Mouse (Mus musculus) G1E (cell line): ENCODE measurements around the gene Prnp. TPM values are rescaled to one million over a fixed set of nuclear protein-coding genes. Genes with fewer than 3 reads are reported as not detected.

Experiments used
- ATAC-seq: 2 replicates; pipeline ENCODE4 v1.8.0; 2016; ENCODE audit warnings: mild to moderate bottlenecking; ENCODE audit not compliant: insufficient number of reproducible peaks, poor library complexity, low FRiP score, severe bottlenecking; ENCODE audit errors: extremely low read depth
- DNase-seq: peaks from one replicate; pipeline ENCODE4 v3.0.0; 2012; ENCODE audit warnings: low spot score
- H3K27me3 ChIP-seq: 2 replicates; pipeline ENCODE4 v1.6.1; 2012; ENCODE audit warnings: mild to moderate bottlenecking, low read length, inconsistent platforms; ENCODE audit not compliant: insufficient read depth
- H3K36me3 ChIP-seq: replicated peaks from 2 replicates; pipeline ENCODE3; 2012; ENCODE audit warnings: mild to moderate bottlenecking, inconsistent platforms
- H3K4me1 ChIP-seq: 2 replicates; pipeline ENCODE4 v1.6.1; 2012; ENCODE audit warnings: low read depth, low read length, inconsistent platforms, mixed read lengths; ENCODE audit not compliant: insufficient read depth
- H3K4me3 ChIP-seq: 2 replicates; pipeline ENCODE4 v1.5.1; 2012; ENCODE audit warnings: low read depth, mild to moderate bottlenecking, inconsistent platforms, low read length, moderate library complexity, mixed read lengths
- H3K9me3 ChIP-seq: replicated peaks from 2 replicates; pipeline ENCODE4 v1.6.1; 2012; ENCODE audit warnings: inconsistent platforms
- CTCF ChIP-seq: IDR thresholded peaks from 2 replicates; pipeline ENCODE4 v1.5.1; 2012; ENCODE audit warnings: low read depth, low read length, inconsistent platforms, mixed read lengths
- GATA1 ChIP-seq: IDR thresholded peaks from 2 replicates; pipeline ENCODE4 v1.6.1; 2012; ENCODE audit warnings: borderline replicate concordance, low read length, inconsistent platforms, mixed read lengths
- GATA2 ChIP-seq: IDR thresholded peaks from 2 replicates; pipeline ENCODE4 v1.6.1; 2012; ENCODE audit warnings: low read depth, low read length, inconsistent platforms, borderline replicate concordance
- POLR2AphosphoS5 ChIP-seq: IDR thresholded peaks from 2 replicates; pipeline ENCODE4 v1.6.1; 2012; ENCODE audit warnings: low read depth, low read length, inconsistent platforms; ENCODE audit not compliant: insufficient replicate concordance
- TAL1 ChIP-seq: conservative IDR thresholded peaks from 2 replicates; pipeline ENCODE4 v1.6.1; 2012; ENCODE audit warnings: low read depth, low read length, inconsistent platforms, mixed read lengths
- polyA plus RNA-seq: library from polyadenylated mRNA; stranded (reverse); fragments of >175 nt; gene quantifications from 2 replicates; pipeline ENCODE4 v1.2.3, GENCODE M21; 2012
- total RNA-seq, 2 experiments: library from RNA; stranded (forward) in 1 of 2; stranded (reverse) in 1 of 2; fragments of 200-1000 nt in 1 of 2; fragments of >200 nt in 1 of 2; fragmentation: Nextera tagmentation in 1 of 2; gene quantifications; 2 replicates each; pipeline ENCODE4 v1.2.3; 2014 to 2017

The Prnp gene
- total and polyA plus RNA-seq, 3 experiments = 153 to 977 (median 399) TPM

DNA sequence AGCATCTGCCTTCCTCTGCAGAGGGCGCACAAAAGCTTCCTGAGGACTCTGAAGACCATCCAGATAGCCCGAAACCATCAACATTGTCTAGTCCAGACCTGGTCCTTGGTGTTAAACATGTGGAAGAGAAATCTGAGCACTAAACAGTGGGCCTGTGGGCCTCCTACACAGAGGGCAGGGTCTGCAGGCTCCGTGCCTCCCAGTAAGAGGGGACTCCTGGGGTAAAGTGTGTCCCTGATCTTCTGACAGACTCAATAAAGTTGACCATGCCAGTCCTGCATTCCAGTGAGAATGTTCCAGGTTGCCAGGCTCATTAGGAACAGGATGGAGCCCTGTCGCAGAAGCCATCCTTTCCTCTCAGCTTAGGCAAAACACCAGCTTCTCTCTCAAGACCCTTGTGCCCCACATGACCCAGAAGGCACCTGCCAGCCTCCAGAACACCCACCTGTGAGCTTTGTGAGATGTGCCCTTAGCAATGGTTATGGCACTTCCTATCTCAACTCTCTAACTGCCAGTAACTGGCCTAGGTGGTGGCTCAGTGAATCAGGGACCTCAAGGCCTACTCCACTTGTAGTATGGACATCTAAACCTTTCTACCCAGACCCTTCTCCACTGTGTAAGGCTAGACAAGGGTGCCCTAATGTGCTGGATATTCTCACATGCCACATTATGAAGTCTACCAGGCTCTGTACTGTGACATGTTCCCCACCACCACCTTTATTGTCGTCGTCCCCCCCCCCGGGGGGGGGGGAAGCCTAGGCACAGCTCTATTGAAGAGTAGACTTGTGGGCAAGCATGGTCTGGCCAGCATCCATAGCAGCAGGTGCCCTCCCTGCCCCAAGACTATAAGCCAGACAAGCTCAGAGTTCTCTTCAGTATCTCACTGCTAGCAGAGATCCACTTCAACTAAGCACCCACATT is 46.9 kb downstream of the Prnp start:
- H3K9me3 ChIP-seq = no peaks in the 10 kb centered on the region
- ATAC-seq (no peak), DNase-seq (no peak)
- TF ChIP-seq TAL1 (no peak), CTCF (no peak), GATA2 (no peak), POLR2AphosphoS5 (no peak), GATA1 (no peak)
- peaks cover 23% of the 10 kb centered on the region for H3K27me3 ChIP-seq
- H3K36me3 ChIP-seq = no peaks in the 10 kb centered on the region
- no peak overlapping the region for H3K4me3 ChIP-seq
- peaks cover 6% of the 10 kb centered on the region; the same call in 1 of the 2 replicates for H3K4me1 ChIP-seq

DNA sequence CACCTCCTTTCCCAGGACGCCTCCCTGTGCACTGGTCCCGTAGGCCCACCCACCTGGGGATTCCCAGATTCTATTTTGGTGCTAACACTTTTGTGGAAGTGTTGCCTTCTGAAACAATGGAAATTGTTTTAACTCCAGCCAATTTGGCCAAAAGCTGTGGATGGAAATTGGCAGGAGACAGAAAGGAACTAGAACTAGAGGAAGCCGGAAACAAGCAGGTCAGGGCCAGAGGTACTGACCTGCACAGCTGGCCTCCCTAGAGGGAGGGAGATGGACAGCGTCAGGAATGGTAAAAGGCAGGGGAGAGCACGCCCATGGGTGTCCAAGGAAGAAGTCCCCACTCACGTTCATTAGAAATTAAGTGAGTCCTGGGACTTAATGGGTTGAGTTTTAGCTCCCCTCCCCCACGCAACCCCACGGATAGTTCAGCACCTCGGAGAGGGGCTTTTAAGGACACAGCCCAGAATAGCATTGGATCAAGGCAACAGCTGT is 48.0 kb downstream of the Prnp start:
- no peaks in the 10 kb centered on the region for H3K36me3 ChIP-seq
- H3K9me3 ChIP-seq = 0 out of 2 replicates have a peak, but pooled peaks cover 2% of the 10 kb centered on the region
- H3K27me3 ChIP-seq = peaks cover 20% of the 10 kb centered on the region
- peaks cover 6% of the 10 kb centered on the region; the same call in 1 of the 2 replicates for H3K4me1 ChIP-seq
- no peak for TF ChIP-seq CTCF
- TF ChIP-seq GATA1 = no peak
- no peak for TF ChIP-seq POLR2AphosphoS5
- DNase-seq (no peak), ATAC-seq (no peak)
- no peak overlapping the region for H3K4me3 ChIP-seq

DNA sequence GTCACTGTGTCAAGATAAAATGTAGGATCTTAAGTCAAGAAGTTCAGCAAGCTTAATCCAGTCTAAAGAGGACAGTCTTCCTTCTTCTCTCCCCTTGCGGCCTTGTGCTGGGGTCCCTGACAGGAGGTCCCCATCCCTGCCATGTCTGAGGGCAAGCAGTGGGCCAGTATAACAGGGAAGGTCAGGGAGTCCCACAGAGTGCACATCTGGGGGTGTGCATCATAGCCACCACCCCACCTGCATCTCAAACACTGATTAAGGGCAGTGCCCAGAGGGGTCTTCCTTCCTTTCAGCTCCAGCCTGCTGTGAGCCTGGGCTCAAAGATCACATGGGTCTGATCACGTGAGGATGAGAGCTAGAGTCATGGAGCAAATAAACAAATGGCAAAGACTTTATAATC is 51.9 kb downstream of the Prnp start:
- TF ChIP-seq TAL1 = no peak
- no peak for TF ChIP-seq POLR2AphosphoS5
- TF ChIP-seq CTCF = no peak
- TF ChIP-seq GATA2 = no peak
- no peak for TF ChIP-seq GATA1
- no peaks in the 10 kb centered on the region for H3K36me3 ChIP-seq
- no peak for DNase-seq
- H3K4me3 ChIP-seq = no peak overlapping the region
- no peaks in the 10 kb centered on the region for H3K4me1 ChIP-seq
- H3K27me3 ChIP-seq = peaks cover 5% of the 10 kb centered on the region
- no peak for ATAC-seq
- H3K9me3 ChIP-seq = 0 out of 2 replicates have a peak, but pooled peaks cover 2% of the 10 kb centered on the region

DNA sequence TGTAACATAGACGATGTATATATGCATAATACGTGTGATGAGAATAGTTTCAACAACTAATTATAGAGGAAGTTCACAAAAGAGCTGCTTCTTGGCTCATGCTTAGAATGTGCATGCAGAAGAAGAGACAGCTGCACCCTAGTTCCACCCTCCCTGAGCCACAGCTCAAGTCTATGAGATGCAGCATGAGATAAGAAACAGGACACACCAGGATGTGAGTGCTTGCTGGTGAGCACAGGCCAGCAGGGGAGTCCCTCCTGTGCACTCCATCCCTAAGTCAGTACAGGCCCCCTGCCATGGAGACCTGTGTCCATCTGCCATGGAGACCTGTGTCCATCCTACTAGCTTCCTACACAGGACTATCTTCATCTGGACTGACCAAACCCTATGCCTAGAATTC is 60.9 kb downstream of the Prnp start:
- DNase-seq (no peak), ATAC-seq (no peak)
- no peak overlapping the region for H3K4me3 ChIP-seq
- H3K27me3 ChIP-seq = no peaks in the 10 kb centered on the region; the same call in 1 of the 2 replicates
- no peaks in the 10 kb centered on the region for H3K4me1 ChIP-seq
- TF ChIP-seq TAL1 (no peak), POLR2AphosphoS5 (no peak), GATA1 (no peak), GATA2 (no peak)
- H3K9me3 ChIP-seq = no peaks in the 10 kb centered on the region
- H3K36me3 ChIP-seq = no peaks in the 10 kb centered on the region

DNA sequence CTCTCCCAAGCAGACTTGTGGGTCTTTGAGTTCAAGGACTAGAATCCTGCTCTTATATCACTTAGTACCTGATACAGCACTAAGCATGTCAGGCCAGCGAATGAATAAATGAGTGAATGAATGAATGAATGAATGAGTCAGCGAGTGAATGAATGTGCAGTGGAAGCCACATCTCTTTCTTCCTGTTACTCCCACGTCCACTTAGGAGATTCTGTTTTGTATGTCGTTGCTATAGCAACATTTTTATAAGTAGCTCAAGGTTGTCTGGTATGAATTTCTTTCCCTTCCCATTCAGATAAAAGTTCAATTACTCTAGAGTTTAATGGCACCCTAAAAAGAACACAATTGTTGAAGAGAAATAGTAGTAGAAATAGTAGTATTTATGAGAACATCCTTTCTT is 61.4 kb downstream of the Prnp start:
- Histone ChIP-seq H3K36me3 (no peaks in the 10 kb centered on the region), H3K9me3 (no peaks in the 10 kb centered on the region), H3K4me1 (no peaks in the 10 kb centered on the region), H3K27me3 (no peaks in the 10 kb centered on the region; the same call in 1 of the 2 replicates), H3K4me3 (no peak overlapping the region)
- no peak for DNase-seq
- TF ChIP-seq GATA1 (no peak), POLR2AphosphoS5 (no peak), TAL1 (no peak), CTCF (no peak), GATA2 (no peak)
- no peak for ATAC-seq

DNA sequence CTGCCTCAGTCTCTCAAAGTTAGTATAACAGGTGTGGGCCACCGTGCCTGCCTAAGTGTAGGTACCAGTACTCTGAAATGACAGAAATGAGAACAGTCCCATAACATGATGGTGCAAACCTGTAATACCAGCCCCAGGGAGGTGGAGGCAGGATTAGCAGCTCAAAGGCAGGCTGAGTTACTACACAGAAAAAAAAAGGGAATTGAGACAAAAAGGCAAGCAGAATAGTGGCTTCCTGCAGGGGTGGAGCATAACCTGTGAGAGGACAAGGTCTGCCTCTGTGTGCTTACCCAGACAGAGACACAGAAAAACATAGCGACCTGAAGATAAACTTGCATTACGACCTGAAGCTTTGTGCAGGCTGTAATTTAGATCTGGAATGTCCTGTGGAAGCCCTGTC is 66.9 kb downstream of the Prnp start:
- ATAC-seq = no peak
- no peak for DNase-seq
- no peak overlapping the region for H3K4me3 ChIP-seq
- H3K9me3 ChIP-seq = peaks cover 2% of the 10 kb centered on the region; the same call in 1 of the 2 replicates
- peaks cover 3% of the 10 kb centered on the region for H3K27me3 ChIP-seq
- H3K36me3 ChIP-seq = no peaks in the 10 kb centered on the region
- TF ChIP-seq TAL1 = no peak
- no peak for TF ChIP-seq GATA1
- no peak for TF ChIP-seq CTCF
- no peak for TF ChIP-seq GATA2
- no peak for TF ChIP-seq POLR2AphosphoS5
- no peaks in the 10 kb centered on the region for H3K4me1 ChIP-seq
